Mouse (Mus musculus) kidney, embryonic 16.5 days (tissue): ENCODE results near the gene Fam206a. TPM values are rescaled to one million over a fixed set of nuclear protein-coding genes. Genes with fewer than 3 reads are reported as not detected.
A peak's percentile ranks its signal among the peaks of the same experiment; 100 is the strongest.

Source experiments
- ATAC-seq: fragments of 200-750 bp; cut with Nextera tagmentation; 2 replicates; pipeline ENCODE4 v1.8.0; 2017; ENCODE audit warnings: moderate TSS enrichment; ENCODE audit not compliant: low FRiP score, low TSS enrichment
- H3K27ac ChIP-seq: fragments of 300-500 bp; sonication (generic); 2 replicates; pipeline ENCODE4 v1.5.1; 2014; ENCODE audit warnings: low read length
- H3K27me3 ChIP-seq: fragments of 300-500 bp; sonication (generic); 2 replicates; pipeline ENCODE4 v1.6.1; 2014; ENCODE audit warnings: low read length, control low read depth, mixed read lengths; ENCODE audit not compliant: insufficient read depth
- H3K36me3 ChIP-seq: fragments of 300-500 bp; sonication (generic); 2 replicates; pipeline ENCODE4 v1.6.1; 2014; ENCODE audit warnings: low read length, control low read depth, mixed read lengths; ENCODE audit not compliant: insufficient read depth
- H3K4me1 ChIP-seq: fragments of 300-500 bp; sonication (generic); 2 replicates; pipeline ENCODE4 v1.6.1; 2014; ENCODE audit warnings: low read length, control low read depth, mixed read lengths; ENCODE audit not compliant: insufficient read depth
- H3K4me2 ChIP-seq: fragments of 300-500 bp; sonication (generic); replicated peaks from 2 replicates; pipeline ENCODE4 v1.6.1; 2014; ENCODE audit warnings: low read depth, low read length
- H3K4me3 ChIP-seq: fragments of 300-500 bp; sonication (generic); 2 replicates; pipeline ENCODE4 v1.5.1; 2014; ENCODE audit warnings: mild to moderate bottlenecking, low read length
- H3K9ac ChIP-seq: fragments of 300-500 bp; sonication (generic); replicated peaks from 2 replicates; pipeline ENCODE4 v1.6.1; 2014; ENCODE audit warnings: low read length
- H3K9me3 ChIP-seq: fragments of 300-500 bp; sonication (generic); 2 replicates; pipeline ENCODE4 v1.6.1; 2016; ENCODE audit warnings: low read length, control low read depth
- WGBS: fragments of 180-500 bp; shearing (Covaris S2); extraction: QIAGEN DNeasy Blood & Tissue Kit; methylation state at CpG from one replicate; pipeline ENCODE4 v1.1.7; 2014; 5-methylcytosine and 5-hydroxymethylcytosine counted together
- polyA plus RNA-seq: library from polyadenylated mRNA; unstranded; fragments of >200 nt; fragmentation: Nextera tagmentation; extraction: Ambion mirVana; gene quantifications from 2 replicates; pipeline ENCODE4 v1.2.1, GENCODE M21; 2015

Fam206a gene
- polyA plus RNA-seq, 1 experiment from 2014 or later: 17.9 TPM

- ATAC-seq: no peak
- 65% methylated on average over 3 of the region's 3 CpGs for WGBS
Observed at GRCm38 (mm10) chr4:56840297-56840696, 38.2 kb downstream of the Fam206a start.

GRCm38 (mm10) chr4:56842501-56842900 lies 40.4 kb downstream of the Fam206a start:
- 73% methylated on average over 7 of the region's 7 CpGs for WGBS
- ATAC-seq: no peak
- H3K4me3 ChIP-seq: no peak overlapping the region

More at GRCm38 (mm10) chr4:56840297-56840696, 38.2 kb downstream of the Fam206a start:
- H3K36me3 ChIP-seq: peaks cover 26% of the 10 kb centered on the region
- H3K4me1 ChIP-seq: peaks cover 3% of the 10 kb centered on the region; the same call in 1 of the 2 replicates
- no peaks in the 10 kb centered on the region for H3K27me3 ChIP-seq
- H3K27ac ChIP-seq: no peak overlapping the region
- H3K9me3 ChIP-seq: peaks cover 6% of the 10 kb centered on the region; the same call in 1 of the 2 replicates
- H3K9ac ChIP-seq: no peak overlapping the region
- no peak overlapping the region for H3K4me3 ChIP-seq
- no peak overlapping the region for H3K4me2 ChIP-seq

DNA sequence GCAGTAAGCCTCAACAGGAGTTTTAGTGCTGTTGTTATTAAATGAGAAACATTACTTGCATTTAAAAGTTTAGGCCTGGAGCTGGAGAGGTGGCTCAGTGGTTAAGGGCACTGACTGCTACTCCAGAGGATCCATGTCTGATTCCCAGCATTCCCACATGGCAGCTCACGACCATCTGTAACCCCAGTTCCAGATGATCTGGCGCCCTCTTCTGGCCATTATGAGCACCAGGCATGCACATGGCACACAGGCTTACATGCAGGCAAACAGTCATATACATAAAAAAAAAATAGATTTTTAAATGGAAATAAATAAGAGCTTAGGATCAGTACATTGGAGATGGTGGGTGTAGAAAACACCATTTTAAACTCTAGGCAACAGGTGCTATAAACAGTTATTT lies 41.8 kb downstream of the Fam206a start:
- WGBS: 88% methylated on average over 2 of the region's 2 CpGs
- H3K4me3 ChIP-seq: no peak overlapping the region
- H3K9ac ChIP-seq: no peak overlapping the region
- peaks cover 20% of the 10 kb centered on the region for H3K36me3 ChIP-seq
- no peak for ATAC-seq
- H3K9me3 ChIP-seq: peaks cover 6% of the 10 kb centered on the region; the same call in 1 of the 2 replicates
- H3K27ac ChIP-seq: no peak overlapping the region
- H3K4me1 ChIP-seq: peaks cover 3% of the 10 kb centered on the region; the same call in 1 of the 2 replicates
- no peak overlapping the region for H3K4me2 ChIP-seq
- H3K27me3 ChIP-seq: no peaks in the 10 kb centered on the region

More at GRCm38 (mm10) chr4:56842501-56842900, 40.4 kb downstream of the Fam206a start:
- Histone ChIP-seq H3K9ac (no peak overlapping the region), H3K9me3 (peaks cover 6% of the 10 kb centered on the region; the same call in 1 of the 2 replicates), H3K4me1 (peaks cover 3% of the 10 kb centered on the region; the same call in 1 of the 2 replicates), H3K27ac (0 out of 2 replicates have a peak overlapping the region, but pooled peaks have one; percentile 15), H3K4me2 (no peak overlapping the region), H3K36me3 (peaks cover 22% of the 10 kb centered on the region), H3K27me3 (no peaks in the 10 kb centered on the region)

GRCm38 (mm10) chr4:56844911-56845310 lies 42.8 kb downstream of the Fam206a start:
- ATAC-seq: no peak

DNA sequence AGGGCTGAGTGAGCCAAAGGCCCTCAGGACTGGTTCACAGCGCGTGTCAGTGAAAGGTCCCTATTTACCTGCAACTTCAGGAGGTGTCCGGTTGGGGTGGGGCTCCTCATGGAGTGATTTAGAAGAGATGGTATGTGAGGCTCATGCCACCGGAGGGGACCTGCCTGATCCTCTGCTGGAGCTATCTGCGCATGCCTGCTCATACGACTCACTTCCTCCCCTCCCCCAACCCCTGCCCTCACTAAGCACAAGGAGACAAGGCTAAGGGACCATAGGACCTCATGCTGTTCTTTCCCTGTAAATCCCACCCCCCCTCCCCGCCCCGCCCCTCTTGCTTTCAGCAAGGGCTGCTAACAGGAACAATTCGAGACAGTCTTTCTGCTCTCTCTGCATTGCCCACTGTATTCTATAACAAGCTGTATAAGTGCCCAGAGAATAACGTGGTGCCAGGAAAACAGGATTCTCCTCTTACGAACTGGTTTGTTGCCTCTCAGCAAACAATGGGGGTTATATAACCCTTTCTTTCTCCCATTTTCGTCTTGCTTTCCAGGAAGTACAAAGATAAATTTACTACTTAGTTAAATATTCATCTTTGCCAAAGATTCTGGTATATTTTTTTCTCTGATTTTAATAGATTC lies 43.9 kb downstream of the Fam206a start:
- H3K4me2 ChIP-seq: no peak overlapping the region
- H3K27ac ChIP-seq: no peak overlapping the region
- H3K4me3 ChIP-seq: no peak overlapping the region
- ATAC-seq: no peak
- no peaks in the 10 kb centered on the region for H3K27me3 ChIP-seq
- 60% methylated on average over 12 of the region's 12 CpGs for WGBS
- H3K9ac ChIP-seq: no peak overlapping the region
- H3K4me1 ChIP-seq: peaks cover 6% of the 10 kb centered on the region; the same call in 1 of the 2 replicates
- H3K9me3 ChIP-seq: peaks cover 6% of the 10 kb centered on the region; the same call in 1 of the 2 replicates
- H3K36me3 ChIP-seq: peaks cover 20% of the 10 kb centered on the region

More at GRCm38 (mm10) chr4:56844911-56845310, 42.8 kb downstream of the Fam206a start:
- Histone ChIP-seq H3K9me3 (peaks cover 6% of the 10 kb centered on the region; the same call in 1 of the 2 replicates), H3K4me2 (no peak overlapping the region), H3K4me3 (no peak overlapping the region), H3K27ac (no peak overlapping the region), H3K4me1 (peaks cover 3% of the 10 kb centered on the region; the same call in 1 of the 2 replicates), H3K36me3 (peaks cover 20% of the 10 kb centered on the region), H3K27me3 (no peaks in the 10 kb centered on the region), H3K9ac (no peak overlapping the region)
- 94% methylated on average over 4 of the region's 4 CpGs for WGBS

DNA sequence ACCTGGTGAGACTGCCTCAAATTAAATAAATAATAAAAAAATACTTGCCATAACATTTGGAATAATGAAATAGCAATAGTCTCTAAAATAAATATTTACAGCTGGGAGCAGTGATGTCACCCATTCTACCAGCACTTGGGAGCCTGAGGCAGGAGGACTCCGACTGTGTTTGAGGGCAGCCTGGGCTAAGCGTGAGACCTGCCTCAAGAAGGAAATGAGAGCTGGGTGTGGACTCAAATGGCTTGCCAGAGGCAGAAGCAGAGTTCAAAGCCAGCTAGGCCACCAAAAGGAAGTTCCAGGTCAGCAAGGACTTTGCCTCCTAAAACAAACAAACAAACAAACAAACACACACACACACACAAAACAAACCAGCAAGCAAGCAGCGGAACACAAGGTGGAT lies 45.3 kb downstream of the Fam206a start:
- Histone ChIP-seq H3K27ac (no peak overlapping the region), H3K27me3 (no peaks in the 10 kb centered on the region), H3K9ac (no peak overlapping the region), H3K4me1 (peaks cover 7% of the 10 kb centered on the region; the same call in 1 of the 2 replicates), H3K4me3 (no peak overlapping the region), H3K9me3 (peaks cover 6% of the 10 kb centered on the region; the same call in 1 of the 2 replicates), H3K4me2 (no peak overlapping the region), H3K36me3 (peaks cover 20% of the 10 kb centered on the region)
- WGBS: 85% methylated on average over 3 of the region's 3 CpGs
- no peak for ATAC-seq

- 74% methylated on average over 6 of the region's 6 CpGs for WGBS
- H3K9me3 ChIP-seq: peaks cover 6% of the 10 kb centered on the region; the same call in 1 of the 2 replicates
Observed at GRCm38 (mm10) chr4:56848044-56848443, 45.9 kb downstream of the Fam206a start.

GRCm38 (mm10) chr4:56850724-56851123 lies 48.6 kb downstream of the Fam206a start:
- no peaks in the 10 kb centered on the region for H3K27me3 ChIP-seq
- H3K9ac ChIP-seq: no peak overlapping the region
- ATAC-seq: peak; percentile 74; the same call in 1 of the 2 replicates
- H3K9me3 ChIP-seq: no peaks in the 10 kb centered on the region
- no peak overlapping the region for H3K4me3 ChIP-seq
- peaks cover under 1% of the 10 kb centered on the region; the same call in 1 of the 2 replicates for H3K36me3 ChIP-seq
- H3K4me2 ChIP-seq: no peak overlapping the region
- H3K4me1 ChIP-seq: 0 out of 2 replicates have a peak, but pooled peaks cover 8% of the 10 kb centered on the region
- H3K27ac ChIP-seq: no peak overlapping the region
- WGBS: 28% methylated on average over 6 of the region's 6 CpGs

More at GRCm38 (mm10) chr4:56848044-56848443, 45.9 kb downstream of the Fam206a start:
- Histone ChIP-seq H3K36me3 (peaks cover 20% of the 10 kb centered on the region), H3K27ac (no peak overlapping the region), H3K4me3 (no peak overlapping the region), H3K4me1 (peaks cover 4% of the 10 kb centered on the region; the same call in 1 of the 2 replicates), H3K9ac (no peak overlapping the region), H3K27me3 (no peaks in the 10 kb centered on the region), H3K4me2 (no peak overlapping the region)
- ATAC-seq: no peak

DNA sequence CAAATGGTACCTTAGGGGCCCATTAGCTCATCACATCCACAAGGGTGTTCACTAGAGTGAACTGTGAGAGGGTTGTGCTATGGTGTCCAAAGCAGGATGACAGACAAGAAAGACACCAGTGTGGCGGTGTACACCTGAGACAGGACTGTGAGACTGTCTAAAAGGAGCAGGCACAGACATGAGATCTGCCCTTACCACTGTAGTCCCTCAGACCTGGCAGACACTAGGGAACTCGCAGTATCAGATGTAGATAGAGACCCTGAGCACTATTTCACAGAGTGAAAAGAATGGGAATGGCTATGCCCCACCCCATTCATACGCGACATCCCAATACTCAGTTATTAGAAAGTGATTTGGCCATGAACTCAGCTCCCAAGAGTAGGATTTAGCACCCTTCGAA lies 53.8 kb downstream of the Fam206a start:
- Histone ChIP-seq H3K4me2 (no peak overlapping the region), H3K27me3 (no peaks in the 10 kb centered on the region), H3K36me3 (no peaks in the 10 kb centered on the region), H3K4me3 (no peak overlapping the region), H3K9me3 (no peaks in the 10 kb centered on the region), H3K9ac (no peak overlapping the region), H3K4me1 (0 out of 2 replicates have a peak, but pooled peaks cover 5% of the 10 kb centered on the region), H3K27ac (no peak overlapping the region)
- WGBS: 96% methylated on average over 5 of the region's 5 CpGs
- ATAC-seq: no peak
